Mouse (Mus musculus): ENCODE results near the gene Rnf8. TPM values are rescaled to one million over a fixed set of nuclear protein-coding genes. Genes with fewer than 3 reads are reported as not detected.

Gene Rnf8
- 94.6 and 107 TPM in 2 replicates for polyA plus RNA-seq (2015; fragmentation: Nextera tagmentation; extraction: Ambion mirVana)

GRCm38 (mm10) chr17:29614115-29615023, at the start of gene Rnf8, which contains the start of gene Gm28043:
TSS of gene Rnf8 (plus strand) at chr17:29614790.
TSS of gene Gm28043 (plus strand) at chr17:29614876.
- H3K27me3 ChIP-seq, result no peaks in the 10 kb centered on the region
- peak within 1 kb of the TSS; percentile 100 for H3K4me3 ChIP-seq
- peak; percentile 86 for ATAC-seq (ENCODE audit: insufficient number of reproducible peaks, insufficient read depth, low FRiP score, low TSS enrichment, low read depth)
- 2% methylated on average over 52 of the region's 52 CpGs for WGBS
- H3K4me1 ChIP-seq, result peaks cover 36% of the 10 kb centered on the region
- H3K9me3 ChIP-seq, result no peaks in the 10 kb centered on the region
- peak within 1 kb of the TSS; percentile 98 for H3K27ac ChIP-seq
- H3K9ac ChIP-seq, result peak within 1 kb of the TSS; percentile 99
- H3K36me3 ChIP-seq, result peaks cover 10% of the 10 kb centered on the region
- H3K4me2 ChIP-seq, result peak within 1 kb of the TSS; percentile 90

DNA sequence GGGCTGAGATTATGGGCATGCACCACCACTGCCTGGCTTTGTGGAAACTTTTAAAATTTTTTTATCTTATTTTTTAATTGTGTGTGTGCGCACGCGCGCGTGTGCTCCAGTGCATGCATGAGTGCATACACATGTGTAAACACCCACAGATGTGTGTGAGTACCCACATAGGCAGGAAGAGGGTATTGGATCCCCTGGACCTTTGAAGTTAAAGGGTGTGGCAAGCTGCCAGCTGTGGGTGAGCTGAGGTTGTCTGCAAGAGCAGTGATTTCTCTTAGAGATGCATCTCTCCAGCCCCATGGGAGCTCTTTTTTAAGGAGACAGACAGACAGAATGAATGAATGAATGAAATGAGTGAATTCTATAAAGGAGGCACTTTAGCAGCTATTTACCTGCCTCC, 49.1 kb upstream of the Rnf8 start:
- Histone ChIP-seq H3K27ac (no peak overlapping the region), H3K9ac (no peak overlapping the region), H3K9me3 (no peaks in the 10 kb centered on the region), H3K4me3 (no peak overlapping the region), H3K4me2 (no peak overlapping the region), H3K4me1 (no peaks in the 10 kb centered on the region; the same call in 1 of the 2 replicates), H3K36me3 (peaks cover 46% of the 10 kb centered on the region), H3K27me3 (no peaks in the 10 kb centered on the region)
- ATAC-seq (ENCODE audit: insufficient number of reproducible peaks, insufficient read depth, low FRiP score, low TSS enrichment, low read depth), result no peak
- 91% methylated on average over 5 of the region's 5 CpGs for WGBS

DNA sequence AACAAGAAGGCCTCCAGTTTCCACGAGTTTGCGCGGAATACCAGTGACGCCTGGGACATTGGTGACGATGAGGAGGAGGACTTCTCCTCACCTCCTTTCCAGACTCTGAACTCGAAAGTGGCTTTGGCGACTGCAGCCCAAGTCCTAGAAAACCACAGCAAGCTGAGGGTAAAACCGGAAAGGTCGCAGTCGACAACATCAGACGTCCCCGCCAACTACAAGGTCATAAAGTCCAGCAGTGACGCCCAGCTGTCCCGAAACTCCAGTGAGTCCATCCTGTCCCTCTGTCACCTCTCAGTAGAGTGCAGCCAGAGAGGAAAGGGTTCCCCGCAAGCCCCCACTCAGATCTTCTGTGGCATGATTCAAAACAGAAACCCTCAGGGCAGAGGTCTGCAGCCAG, 46.2 kb upstream of the Rnf8 start:
- Histone ChIP-seq H3K27me3 (no peaks in the 10 kb centered on the region), H3K4me2 (no peak overlapping the region), H3K9me3 (no peaks in the 10 kb centered on the region), H3K4me3 (no peak overlapping the region), H3K36me3 (peaks cover 75% of the 10 kb centered on the region), H3K9ac (no peak overlapping the region), H3K4me1 (no peaks in the 10 kb centered on the region; the same call in 1 of the 2 replicates), H3K27ac (no peak overlapping the region)
- no peak for ATAC-seq (ENCODE audit: insufficient number of reproducible peaks, insufficient read depth, low FRiP score, low TSS enrichment, low read depth)
- 88% methylated on average over 15 of the region's 15 CpGs for WGBS

DNA sequence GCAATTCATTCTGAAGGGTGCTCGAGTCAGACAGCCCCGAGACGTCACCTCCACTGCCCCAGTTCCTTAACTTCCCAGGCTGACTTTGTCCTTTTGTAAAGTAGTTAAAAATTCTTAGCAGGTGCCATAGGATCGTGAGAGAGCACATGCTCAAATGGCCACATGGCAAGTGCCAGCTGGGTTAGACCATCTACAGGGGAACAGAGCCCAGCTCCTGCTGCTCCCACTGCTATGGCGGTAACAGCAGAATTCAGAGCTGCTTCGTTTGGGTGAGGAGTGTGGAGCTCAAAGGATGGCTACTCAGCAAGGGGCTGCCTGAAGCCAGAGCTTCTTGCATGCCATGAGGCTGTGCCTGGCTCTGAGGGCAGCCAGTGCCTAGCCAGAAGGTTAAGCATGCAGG, 44.8 kb upstream of the Rnf8 start:
- 82% methylated on average over 6 of the region's 6 CpGs for WGBS

DNA sequence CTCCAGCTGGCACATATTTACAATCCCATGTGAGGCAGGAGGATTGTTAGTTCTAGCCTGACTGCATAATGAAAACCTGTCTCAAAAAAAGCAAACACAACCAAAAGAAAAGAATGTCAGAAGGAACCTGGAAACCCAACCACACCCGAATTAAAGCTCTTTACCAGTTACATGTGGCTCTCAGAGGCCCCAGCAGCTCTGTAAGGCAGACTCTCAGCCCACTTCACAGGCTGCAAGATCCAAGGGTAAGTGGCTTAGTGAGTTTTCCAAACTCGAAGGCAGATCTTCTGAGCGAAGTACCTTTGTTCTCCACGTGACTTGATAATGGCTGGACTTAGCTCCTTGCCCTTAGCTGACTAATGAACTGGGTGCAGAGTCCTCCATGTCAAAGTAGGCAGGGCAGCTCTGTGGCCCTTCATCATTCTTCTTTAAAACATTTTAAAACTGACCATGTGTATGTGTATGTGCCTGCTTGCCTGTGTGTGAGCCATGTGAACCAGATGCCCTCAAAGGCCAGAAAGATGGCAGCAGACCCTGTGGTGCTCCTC, 34.9 kb upstream of the Rnf8 start:
- Histone ChIP-seq H3K36me3 (peaks cover 82% of the 10 kb centered on the region), H3K9ac (no peak overlapping the region), H3K4me3 (no peak overlapping the region), H3K27me3 (no peaks in the 10 kb centered on the region), H3K27ac (peak overlapping the region; percentile 13; the same call in 1 of the 2 replicates), H3K9me3 (no peaks in the 10 kb centered on the region), H3K4me2 (no peak overlapping the region), H3K4me1 (peaks cover 10% of the 10 kb centered on the region; the same call in 1 of the 2 replicates)
- 68% methylated on average over 4 of the region's 4 CpGs for WGBS
- ATAC-seq (ENCODE audit: insufficient number of reproducible peaks, insufficient read depth, low FRiP score, low TSS enrichment, low read depth), result no peak

More for the DNA sequence above, 44.8 kb upstream of the Rnf8 start:
- Histone ChIP-seq H3K36me3 (peaks cover 79% of the 10 kb centered on the region), H3K4me3 (no peak overlapping the region), H3K27me3 (no peaks in the 10 kb centered on the region), H3K4me2 (no peak overlapping the region), H3K4me1 (no peaks in the 10 kb centered on the region; the same call in 1 of the 2 replicates), H3K9ac (no peak overlapping the region), H3K27ac (no peak overlapping the region), H3K9me3 (no peaks in the 10 kb centered on the region)
- no peak for ATAC-seq (ENCODE audit: insufficient number of reproducible peaks, insufficient read depth, low FRiP score, low TSS enrichment, low read depth)

DNA sequence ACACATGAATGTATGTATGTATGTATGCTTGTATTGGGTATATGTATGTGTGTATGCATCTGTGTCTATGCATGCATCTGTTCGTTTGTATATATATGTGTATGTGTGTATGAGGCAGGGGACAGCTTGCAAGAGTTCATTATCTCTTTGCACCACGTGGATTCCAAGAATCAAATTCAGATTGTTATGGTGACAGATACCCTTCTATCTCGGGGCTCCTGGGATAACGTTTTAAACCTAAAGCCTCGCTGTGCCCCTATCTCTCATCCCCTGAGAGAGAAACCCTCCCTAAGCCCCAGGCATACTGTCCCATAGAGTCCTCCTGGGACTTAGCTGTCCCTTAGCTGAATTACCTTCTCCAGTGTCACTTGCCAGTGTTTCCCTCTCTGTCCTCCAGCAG, 31.0 kb upstream of the Rnf8 start:
- no peaks in the 10 kb centered on the region for H3K27me3 ChIP-seq
- no peak overlapping the region for H3K4me2 ChIP-seq
- H3K36me3 ChIP-seq, result peaks cover 62% of the 10 kb centered on the region
- WGBS, result 87% methylated on average over 5 of the region's 5 CpGs
- ATAC-seq (ENCODE audit: insufficient number of reproducible peaks, insufficient read depth, low FRiP score, low TSS enrichment, low read depth), result no peak
- no peak overlapping the region for H3K27ac ChIP-seq
- H3K9ac ChIP-seq, result no peak overlapping the region
- H3K4me3 ChIP-seq, result no peak overlapping the region
- H3K9me3 ChIP-seq, result no peaks in the 10 kb centered on the region
- peaks cover 12% of the 10 kb centered on the region; the same call in 1 of the 2 replicates for H3K4me1 ChIP-seq

DNA sequence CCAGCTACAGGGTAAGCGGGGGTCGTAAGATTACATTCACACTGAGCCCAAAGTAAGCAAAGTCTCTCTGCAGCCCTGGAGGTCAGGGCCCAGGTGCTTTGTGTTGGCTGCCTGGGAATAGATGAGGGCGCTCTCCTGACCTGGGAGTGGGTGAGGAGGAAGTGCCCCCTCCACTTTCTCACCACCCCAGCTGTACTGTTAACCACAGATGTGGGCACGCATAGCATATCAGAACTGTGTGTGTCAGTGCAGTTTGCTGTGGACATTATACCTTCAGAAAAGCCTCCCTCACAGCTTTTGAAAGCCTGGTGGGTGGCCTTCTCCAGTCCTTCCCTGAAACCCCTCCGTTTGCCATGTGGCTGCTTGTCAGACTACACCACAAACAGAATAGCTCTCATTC, 30.3 kb upstream of the Rnf8 start:
- 73% methylated on average over 5 of the region's 5 CpGs for WGBS
- Histone ChIP-seq H3K4me3 (no peak overlapping the region), H3K27me3 (no peaks in the 10 kb centered on the region), H3K4me2 (no peak overlapping the region), H3K36me3 (peaks cover 55% of the 10 kb centered on the region), H3K27ac (no peak overlapping the region; the same call in 1 of the 2 replicates), H3K9ac (no peak overlapping the region), H3K4me1 (peaks cover 16% of the 10 kb centered on the region), H3K9me3 (no peaks in the 10 kb centered on the region)
- no peak for ATAC-seq (ENCODE audit: insufficient number of reproducible peaks, insufficient read depth, low FRiP score, low TSS enrichment, low read depth)

- no peaks in the 10 kb centered on the region for H3K9me3 ChIP-seq
- H3K27me3 ChIP-seq, result no peaks in the 10 kb centered on the region
- peaks cover 51% of the 10 kb centered on the region for H3K36me3 ChIP-seq
- peaks cover 18% of the 10 kb centered on the region for H3K4me1 ChIP-seq
- no peak overlapping the region for H3K4me3 ChIP-seq
- no peak for ATAC-seq (ENCODE audit: insufficient number of reproducible peaks, insufficient read depth, low FRiP score, low TSS enrichment, low read depth)
- H3K9ac ChIP-seq, result no peak overlapping the region
- no peak overlapping the region for H3K27ac ChIP-seq
- no peak overlapping the region for H3K4me2 ChIP-seq
- 60% methylated on average over 3 of the region's 3 CpGs for WGBS
Measured at GRCm38 (mm10) chr17:29584737-29585136, 29.9 kb upstream of the Rnf8 start.

- Histone ChIP-seq H3K9me3 (no peaks in the 10 kb centered on the region), H3K27ac (no peak overlapping the region), H3K4me3 (no peak overlapping the region), H3K4me2 (no peak overlapping the region), H3K27me3 (no peaks in the 10 kb centered on the region), H3K36me3 (peaks cover 47% of the 10 kb centered on the region), H3K9ac (no peak overlapping the region), H3K4me1 (peaks cover 18% of the 10 kb centered on the region)
- WGBS, result 73% methylated on average over 5 of the region's 6 CpGs
- ATAC-seq (ENCODE audit: insufficient number of reproducible peaks, insufficient read depth, low FRiP score, low TSS enrichment, low read depth), result no peak
Measured at GRCm38 (mm10) chr17:29585446-29585845, 29.1 kb upstream of the Rnf8 start.

- no peak overlapping the region for H3K9ac ChIP-seq
- peaks cover 39% of the 10 kb centered on the region for H3K36me3 ChIP-seq
- H3K27ac ChIP-seq, result no peak overlapping the region
- H3K27me3 ChIP-seq, result no peaks in the 10 kb centered on the region
- H3K4me2 ChIP-seq, result no peak overlapping the region
- no peak for ATAC-seq (ENCODE audit: insufficient number of reproducible peaks, insufficient read depth, low FRiP score, low TSS enrichment, low read depth)
- H3K4me3 ChIP-seq, result no peak overlapping the region
- 79% methylated on average over 9 of the region's 9 CpGs for WGBS
- no peaks in the 10 kb centered on the region for H3K9me3 ChIP-seq
- peaks cover 18% of the 10 kb centered on the region for H3K4me1 ChIP-seq
Measured at GRCm38 (mm10) chr17:29586921-29587320, 27.7 kb upstream of the Rnf8 start.

- WGBS, result 49% methylated on average over 11 of the region's 11 CpGs
- ATAC-seq (ENCODE audit: insufficient number of reproducible peaks, insufficient read depth, low FRiP score, low TSS enrichment, low read depth), result no peak
- Histone ChIP-seq H3K36me3 (peaks cover 36% of the 10 kb centered on the region), H3K27ac (peak overlapping the region; percentile 39; the same call in 1 of the 2 replicates), H3K9ac (peak overlapping the region; percentile 40; the same call in 1 of the 2 replicates), H3K4me2 (no peak overlapping the region), H3K4me3 (no peak overlapping the region), H3K4me1 (peaks cover 14% of the 10 kb centered on the region), H3K27me3 (no peaks in the 10 kb centered on the region), H3K9me3 (no peaks in the 10 kb centered on the region)
Measured at GRCm38 (mm10) chr17:29589221-29589898, 25.2 kb upstream of the Rnf8 start.

All from embryonic facial prominence, embryonic 13.5 days (tissue).